Mouse (Mus musculus) thymus, postnatal 25 days (tissue): ENCODE results near the gene Sfi1.
"Not testable (repeated sequence)": the region's sequence is repeated elsewhere in the genome, so short reads cannot be mapped to it uniquely, and the experiment has no call there.

Experiments
- DNase-seq: peaks from one replicate; pipeline ENCODE4 v3.0.0; 2022

Gene Sfi1

DNA sequence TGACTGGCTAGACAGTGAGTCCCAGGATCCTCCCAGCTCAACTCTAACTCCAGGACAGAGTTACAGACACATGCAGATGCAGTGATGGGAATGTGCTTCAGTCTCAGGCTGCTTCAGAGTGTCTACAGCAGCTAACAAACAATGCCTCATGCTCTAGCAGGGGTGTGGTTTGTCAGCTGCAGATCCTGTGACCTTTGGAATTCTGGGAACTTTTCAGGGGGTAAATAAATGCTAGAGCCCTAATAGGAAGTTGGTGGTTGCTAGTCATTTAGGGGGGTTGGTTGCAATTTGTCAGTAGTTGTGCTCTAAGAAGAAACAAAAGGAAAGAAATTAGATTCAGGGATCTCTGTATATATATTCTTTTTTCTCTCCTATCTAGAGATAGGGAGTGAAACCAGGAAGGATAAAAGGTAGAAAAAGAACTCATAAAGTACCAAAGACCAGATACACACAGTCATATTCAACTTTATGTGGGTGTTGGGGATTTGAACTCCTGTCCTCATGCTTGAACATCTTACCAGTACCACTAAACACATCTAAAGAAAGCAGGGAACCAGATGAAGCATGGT lies 52.2 kb downstream of the Sfi1 start:
- not testable (repeated sequence) for DNase-seq

DNA sequence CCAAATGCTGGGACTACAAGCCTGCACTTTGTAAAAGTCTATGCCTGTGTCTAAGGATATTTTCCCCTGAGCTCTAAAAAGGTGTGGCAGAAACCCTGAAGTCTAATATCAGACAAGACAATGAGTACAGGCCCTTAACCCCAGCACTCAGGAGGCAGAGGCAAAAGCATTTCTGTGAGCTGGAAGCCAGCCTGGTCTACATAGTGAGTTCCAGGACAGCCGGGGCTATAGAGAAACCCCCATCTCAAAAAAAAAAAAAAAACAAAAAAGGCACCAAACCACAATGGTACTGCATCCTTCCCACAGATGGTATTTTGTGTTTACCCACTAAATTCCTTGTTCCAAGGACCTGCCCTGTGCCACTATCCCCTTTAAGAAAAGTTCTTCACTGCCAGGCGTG lies 54.9 kb downstream of the Sfi1 start:
- not testable (repeated sequence) for DNase-seq

DNA sequence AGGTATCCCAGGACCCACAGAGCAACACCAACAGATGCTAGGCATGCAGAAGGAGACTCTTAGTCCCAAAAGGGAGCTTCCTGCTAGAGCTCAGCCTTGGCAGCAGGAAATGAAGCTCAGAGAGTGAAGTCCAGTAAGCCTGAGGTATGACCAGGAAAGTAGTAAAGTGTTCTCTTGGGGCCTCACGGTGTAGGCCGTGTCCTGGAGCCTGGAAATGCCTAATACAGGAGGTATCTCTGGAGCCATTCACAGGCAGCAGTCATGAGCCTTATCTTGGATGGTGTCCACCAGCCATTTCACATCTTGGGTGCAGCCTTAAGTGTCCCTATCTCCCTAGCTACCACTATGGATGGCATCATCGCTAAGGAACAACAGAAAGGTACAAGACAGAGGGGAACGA lies 56.0 kb downstream of the Sfi1 start:
- DNase-seq = not testable (repeated sequence)

- DNase-seq = not testable (repeated sequence)
Observed at GRCm38 (mm10) chr11:3135956-3136355, 57.3 kb downstream of the Sfi1 start.

GRCm38 (mm10) chr11:3135391-3135790 lies 57.9 kb downstream of the Sfi1 start:
- DNase-seq = not testable (repeated sequence)

DNA sequence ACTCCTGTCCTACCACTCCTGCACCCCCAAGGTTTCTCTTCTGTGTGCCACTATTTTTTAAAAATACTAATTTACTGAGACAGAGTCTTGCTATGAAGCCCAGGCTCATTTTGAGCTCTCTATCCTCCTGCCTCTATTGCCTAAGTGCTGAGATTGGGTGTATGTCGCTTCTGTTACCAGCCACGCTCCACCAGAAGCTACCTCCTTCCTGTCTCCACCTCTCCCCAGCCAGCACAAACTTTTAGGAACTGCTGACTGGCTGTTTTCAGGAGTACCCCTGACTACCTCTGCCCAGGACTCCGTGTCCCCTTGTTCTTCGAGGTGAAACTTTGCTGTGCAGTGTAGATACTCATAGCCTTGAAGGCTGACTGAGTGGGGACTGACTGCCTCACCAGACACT lies 59.9 kb downstream of the Sfi1 start:
- DNase-seq = not testable (repeated sequence)

- not testable (repeated sequence) for DNase-seq
Observed at GRCm38 (mm10) chr11:3132957-3133356, 60.3 kb downstream of the Sfi1 start.

DNA sequence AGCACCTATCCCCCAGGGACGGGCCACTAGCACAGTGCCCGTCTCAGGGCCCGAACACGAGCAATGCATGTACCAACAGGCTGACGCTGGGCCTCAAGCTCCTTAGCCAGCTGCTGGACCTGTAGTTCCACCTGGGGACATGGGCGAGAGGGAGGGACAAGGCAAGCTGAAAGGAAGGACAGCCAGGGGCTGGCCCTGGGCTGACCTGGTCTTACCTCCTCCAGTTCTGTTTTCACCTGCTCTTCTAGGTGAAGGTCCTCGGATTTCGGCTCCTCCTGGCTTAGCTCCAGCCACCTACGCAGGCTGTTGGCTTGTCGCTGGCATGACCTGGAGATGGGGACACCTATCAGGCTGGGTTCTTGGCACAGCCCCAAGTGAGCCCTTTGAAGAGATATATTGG lies 61.3 kb downstream of the Sfi1 start:
- peak; percentile 44 for DNase-seq

- peak; percentile 65 for DNase-seq
Observed at GRCm38 (mm10) chr11:3129852-3130251, 63.4 kb downstream of the Sfi1 start.

- DNase-seq = not testable (repeated sequence)
Observed at GRCm38 (mm10) chr11:3129276-3129675, 64.0 kb downstream of the Sfi1 start.

DNA sequence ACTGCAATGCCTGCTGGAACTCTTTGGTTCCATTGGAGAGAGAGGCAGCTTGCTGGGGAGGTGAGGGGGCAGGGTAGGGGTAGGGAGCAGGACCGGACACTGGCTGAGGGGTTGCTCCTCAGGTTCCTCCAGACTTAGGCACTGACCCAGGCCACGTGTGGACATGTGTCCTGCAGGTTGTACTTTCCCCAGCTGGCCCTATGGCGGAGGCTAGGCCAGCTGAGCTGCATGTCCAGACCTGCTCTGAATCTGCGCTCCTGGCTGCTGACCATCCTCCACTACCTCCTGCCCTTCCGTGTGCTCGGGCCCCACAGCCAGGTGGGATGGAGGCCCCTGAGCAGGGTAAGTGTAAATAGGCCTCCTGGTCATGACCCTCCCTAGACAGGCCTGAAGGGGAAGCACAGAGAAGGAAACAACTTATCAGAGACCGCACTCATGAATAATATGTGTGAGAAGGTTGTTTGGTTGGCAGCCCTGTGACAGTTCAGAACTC lies 65.9 kb downstream of the Sfi1 start:
- DNase-seq = not testable (repeated sequence)

- DNase-seq = peak; percentile 81
Observed at GRCm38 (mm10) chr11:3126478-3127302, 66.6 kb downstream of the Sfi1 start.

DNA sequence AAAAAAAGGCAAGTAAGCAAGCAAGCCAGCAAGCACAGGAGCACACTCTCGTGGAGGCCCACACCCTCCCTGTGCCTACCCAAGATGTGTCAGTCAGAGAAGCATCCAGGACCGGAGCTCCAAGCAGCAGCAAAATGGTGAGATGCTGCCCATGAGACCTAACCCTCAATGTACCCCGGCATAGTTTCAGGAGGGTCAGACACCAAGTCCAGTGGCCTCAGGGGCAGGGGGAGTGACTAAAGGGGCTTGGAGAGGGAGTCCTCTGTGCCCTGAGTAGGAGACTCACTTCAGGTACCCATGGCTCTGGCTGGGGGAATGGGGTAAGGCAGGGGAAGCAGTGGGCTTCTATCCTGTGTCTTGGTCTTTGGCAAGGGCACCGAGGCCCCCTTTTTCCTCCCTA lies 67.3 kb downstream of the Sfi1 start:
- not testable (repeated sequence) for DNase-seq

- DNase-seq = peak; percentile 39
Observed at GRCm38 (mm10) chr11:3124932-3125810, 68.1 kb downstream of the Sfi1 start.

DNA sequence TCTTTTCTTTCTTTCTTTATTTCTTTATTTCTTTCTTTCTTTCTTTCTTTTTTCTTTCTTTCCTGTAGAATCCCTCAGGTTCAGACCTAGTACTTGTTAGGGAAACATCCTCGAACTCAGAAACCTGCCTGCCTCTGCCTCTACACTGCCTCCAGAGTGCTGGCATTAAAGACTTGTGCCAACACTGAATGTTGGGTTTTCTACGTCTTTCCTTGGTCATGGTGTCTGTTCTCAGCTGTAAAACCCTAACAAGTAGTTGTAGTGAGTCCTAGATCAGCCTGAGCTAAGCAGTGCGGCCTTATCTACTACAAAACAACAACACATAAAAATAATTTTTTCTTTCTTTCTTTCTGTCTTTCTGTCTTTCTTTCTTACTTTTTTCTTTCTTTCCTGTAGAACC lies 78.9 kb downstream of the Sfi1 start:
- no peak for DNase-seq

DNA sequence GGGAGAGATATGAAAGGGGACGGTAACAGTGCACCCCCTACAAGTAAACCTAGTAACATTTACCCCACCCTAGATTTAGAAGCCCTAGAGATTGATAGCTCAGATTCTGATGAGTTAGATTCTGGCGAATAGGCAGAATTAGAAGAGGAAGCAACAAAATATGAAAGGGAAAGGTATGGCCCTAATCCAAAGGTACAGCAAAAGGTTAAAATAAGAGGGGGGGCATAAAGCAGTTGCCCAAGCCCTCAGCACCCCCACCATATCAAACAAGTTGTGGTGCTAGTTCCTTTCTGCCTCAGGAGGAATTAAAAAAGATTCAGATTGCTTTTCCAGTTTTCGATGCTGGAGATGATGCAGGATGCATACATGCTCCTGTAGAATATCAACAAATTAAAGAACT lies 87.1 kb downstream of the Sfi1 start:
- DNase-seq = no peak

GRCm38 (mm10) chr11:3105261-3105731 lies 88.0 kb downstream of the Sfi1 start:
- DNase-seq = peak; percentile 63

- peak; percentile 73 for DNase-seq
Observed at GRCm38 (mm10) chr11:3104501-3105260, 88.6 kb downstream of the Sfi1 start.

- DNase-seq = no peak
Observed at GRCm38 (mm10) chr11:3103619-3104164, 89.6 kb downstream of the Sfi1 start.

DNA sequence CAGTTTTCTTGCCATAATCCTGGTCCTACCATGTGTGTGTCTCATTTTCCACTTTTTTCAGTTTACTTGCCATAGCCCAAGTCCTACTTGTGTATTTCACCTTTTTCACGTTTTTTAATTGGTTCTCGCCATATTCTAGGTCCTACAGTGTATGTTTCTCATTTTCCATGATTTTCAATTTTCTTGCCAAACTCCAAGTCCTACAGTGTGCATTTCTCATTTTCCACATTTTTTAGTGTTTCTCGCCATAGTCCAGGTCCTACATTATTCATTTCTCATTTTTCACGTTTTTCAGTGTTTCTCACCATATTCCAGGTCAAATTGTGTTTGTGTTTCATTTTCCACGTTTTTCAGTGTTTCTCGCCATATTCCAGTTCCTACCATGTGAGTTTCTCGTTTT lies 90.6 kb downstream of the Sfi1 start:
- not testable (repeated sequence) for DNase-seq

- DNase-seq = no peak
Observed at GRCm38 (mm10) chr11:3101875-3102494, 91.3 kb downstream of the Sfi1 start.
